9 mouse cellular contexts compared by ENCODE assay signal in the genomic region with DNA sequence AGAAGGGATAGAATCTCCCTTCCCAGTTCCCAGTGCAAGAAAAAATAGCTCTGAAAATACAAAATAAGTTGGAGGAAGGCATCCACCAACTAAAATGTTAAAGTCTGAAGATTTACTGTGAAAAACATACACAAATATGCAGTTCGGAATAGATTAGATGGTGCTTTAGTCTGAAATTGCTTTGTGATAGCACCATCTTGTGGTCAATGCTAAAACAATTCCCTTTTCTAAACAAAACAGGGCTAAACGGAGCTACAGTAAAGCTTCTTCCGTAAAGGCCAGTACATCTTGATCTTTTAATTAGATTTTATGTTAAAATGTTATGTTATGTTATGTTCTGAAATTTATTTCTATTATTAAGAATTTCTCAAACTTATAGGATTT.
A peak's percentile ranks its signal among the peaks of the same experiment; 100 is the strongest.
DNase-seq lines count a peak whose midpoint lies in the region; ATAC-seq lines count a peak whose summit lies in the region.
"Had no signal": no experiment of that assay in that cellular context is flagged by ENCODE, and none has a peak within 500 bp of the region (broad histone marks: within the 10 kb centered on the region; RNA-seq: fewer than 3 reads in every experiment).

No protein-coding gene starts in this region.

- no peaks in the 10 kb centered on the region for H3K36me3 ChIP-seq in heart, embryonic 14.5 days (ENCODE audit: control insufficient read depth, insufficient read depth, low read length)
- no peaks in the 10 kb centered on the region for H3K36me3 ChIP-seq in neural tube, embryonic 11.5 days (ENCODE audit: control insufficient read depth, insufficient read depth, low read length)
- no peaks in the 10 kb centered on the region for H3K36me3 ChIP-seq in hindbrain, embryonic 14.5 days (replicated peaks; ENCODE audit: control insufficient read depth, insufficient read depth)

- 35% methylated on average over 3 of the region's 3 CpGs for WGBS in heart, embryonic 14.5 days
- 43% methylated on average over 3 of the region's 3 CpGs for WGBS in neural tube, embryonic 11.5 days
- 26% methylated on average over 3 of the region's 3 CpGs for WGBS in hindbrain, embryonic 14.5 days

- H3K9me3 ChIP-seq in heart, embryonic 14.5 days (ENCODE audit: control insufficient read depth, low read length) = no peaks in the 10 kb centered on the region
- H3K9me3 ChIP-seq in neural tube, embryonic 11.5 days (ENCODE audit: control insufficient read depth, low read length) = no peaks in the 10 kb centered on the region
- H3K9me3 ChIP-seq in hindbrain, embryonic 14.5 days (ENCODE audit: control insufficient read depth, low read length) = no peaks in the 10 kb centered on the region
- H3K9me3 ChIP-seq: megakaryocyte, embryonic 14.5 days had no signal

- H3K9ac ChIP-seq in heart, embryonic 14.5 days (ENCODE audit: low read length) = peak overlapping the region; percentile 22; the same call in 1 of the 2 replicates
- no peak overlapping the region for H3K9ac ChIP-seq in neural tube, embryonic 11.5 days (ENCODE audit: low read length)
- peak overlapping the region; percentile 44 for H3K9ac ChIP-seq in hindbrain, embryonic 14.5 days

- peak overlapping the region; percentile 57 for H3K4me2 ChIP-seq in heart, embryonic 14.5 days (ENCODE audit: low read length)
- no peak overlapping the region for H3K4me2 ChIP-seq in neural tube, embryonic 11.5 days (ENCODE audit: low read depth)
- peak overlapping the region; percentile 50 for H3K4me2 ChIP-seq in hindbrain, embryonic 14.5 days (replicated peaks)

- H3K4me1 ChIP-seq in heart, embryonic 14.5 days (ENCODE audit: control insufficient read depth in 2 of 2, insufficient read depth in 2 of 2, low read length in 2 of 2) = no peaks in the 10 kb centered on the region
- no peaks in the 10 kb centered on the region for H3K4me1 ChIP-seq in neural tube, embryonic 11.5 days (ENCODE audit: control insufficient read depth, insufficient read depth, low read length)
- H3K4me1 ChIP-seq in hindbrain, embryonic 14.5 days (replicated peaks; ENCODE audit: control insufficient read depth, insufficient read depth, low read length) = no peaks in the 10 kb centered on the region
- H3K4me1 ChIP-seq: megakaryocyte, embryonic 14.5 days had no signal

- H3K27ac ChIP-seq in heart, embryonic 14.5 days (replicated peaks in 1 of 2; ENCODE audit: control insufficient read depth in 1 of 2, insufficient read depth in 1 of 2, low read depth in 2 of 2, low read length in 2 of 2) = no peak overlapping the region
- no peak overlapping the region for H3K27ac ChIP-seq in neural tube, embryonic 11.5 days (ENCODE audit: low read depth, low read length)
- H3K27ac ChIP-seq in hindbrain, embryonic 14.5 days = no peak overlapping the region

- H3K4me3 ChIP-seq in heart, embryonic 14.5 days (ENCODE audit: control insufficient read depth in 1 of 2, insufficient read depth in 1 of 2, low read depth in 1 of 2, low read length in 2 of 2) = peak overlapping the region in 1 of 2 experiments; percentile 18; a peak in 1 of 4 replicates
- no peak overlapping the region for H3K4me3 ChIP-seq in neural tube, embryonic 11.5 days (ENCODE audit: low read depth, low read length)
- peak overlapping the region; percentile 24 for H3K4me3 ChIP-seq in hindbrain, embryonic 14.5 days (replicated peaks; ENCODE audit: low read length)
- H3K4me3 ChIP-seq: megakaryocyte, embryonic 14.5 days had no signal

- no peaks in the 10 kb centered on the region for H3K27me3 ChIP-seq in heart, embryonic 14.5 days (ENCODE audit: control insufficient read depth, insufficient read depth, low read length)
- H3K27me3 ChIP-seq in neural tube, embryonic 11.5 days (ENCODE audit: control insufficient read depth, insufficient read depth, low read length) = no peaks in the 10 kb centered on the region
- no peaks in the 10 kb centered on the region for H3K27me3 ChIP-seq in hindbrain, embryonic 14.5 days (ENCODE audit: control insufficient read depth, insufficient read depth, low read length)
- H3K27me3 ChIP-seq: megakaryocyte, embryonic 14.5 days had no signal

- DNase-seq in heart, postnatal 4 days = no peak
- no peak for DNase-seq in neural tube, embryonic 11.5 days (ENCODE audit: low spot score)
- DNase-seq in neural tube, embryonic 10.5 days (ENCODE audit: extremely low spot score, low spot score) = no peak
- DNase-seq in hindbrain, embryonic 14.5 days (ENCODE audit: low spot score) = peak; percentile 80
- DNase-seq in retina, postnatal 1 day = peak; percentile 69
- DNase-seq in adrenal gland, adult 18-20 months (ENCODE audit: low spot score in 2 of 2) = no peak

- ATAC-seq in heart, embryonic 14.5 days (ENCODE audit: insufficient number of reproducible peaks, insufficient read depth, low FRiP score, low read depth) = no peak
- peak; percentile 48 for ATAC-seq in neural tube, embryonic 11.5 days (ENCODE audit: insufficient read depth, low FRiP score, low TSS enrichment)
- ATAC-seq in hindbrain, embryonic 14.5 days (ENCODE audit: low FRiP score) = peak; percentile 76; the same call in 1 of the 2 replicates
- ATAC-seq in erythroblast, adult 5-6 weeks (replicated peaks; ENCODE audit: low FRiP score, poor library complexity, severe bottlenecking) = no peak

Comparison
In these comparisons a context has a peak if more than half of its experiments do, and no peak if none do; other contexts are left out.
1. ATAC-seq: peak in neural tube, embryonic 11.5 days (single experiment) and hindbrain, embryonic 14.5 days (single experiment); none in heart, embryonic 14.5 days (single experiment) and erythroblast, adult 5-6 weeks (single experiment).
2. DNase-seq: peak in hindbrain, embryonic 14.5 days (single experiment) and retina, postnatal 1 day (single experiment); none in heart, postnatal 4 days (single experiment), neural tube, embryonic 11.5 days (single experiment), neural tube, embryonic 10.5 days (single experiment) and adrenal gland, adult 18-20 months (0 of 2).